ENCODE assay signal across 20 mouse cellular contexts in genomic region chr17:35688347-35689175, GRCm38 (mm10). TPM values are rescaled to one million over a fixed set of nuclear protein-coding genes. Genes with fewer than 3 reads are reported as not detected.
A peak's percentile ranks its signal among the peaks of the same experiment; 100 is the strongest.
DNase-seq lines count a peak whose midpoint lies in the region; ATAC-seq and TF ChIP-seq lines count a peak whose summit lies in the region.
"Had no signal": no experiment of that assay in that cellular context is flagged by ENCODE, and none has a peak within 500 bp of the region (broad histone marks: within the 10 kb centered on the region; RNA-seq: fewer than 3 reads in every experiment).

No protein-coding gene starts in this region.

- no peak overlapping the region for H3K27ac ChIP-seq in heart, embryonic 16.5 days (ENCODE audit: low read length)
- no peak overlapping the region for H3K27ac ChIP-seq in lung, embryonic 14.5 days (ENCODE audit: low read depth)
- H3K27ac ChIP-seq: embryonic facial prominence, embryonic 13.5 days; forebrain, embryonic 10.5 days; limb, embryonic 12.5 days; liver, embryonic 15.5 days; macrophage; midbrain, embryonic 15.5 days had no signal

- ATAC-seq in heart, embryonic 16.5 days (replicated peaks; ENCODE audit: extremely low read depth, insufficient read depth, low FRiP score) = 0 out of 2 replicates have a peak, but pooled peaks have one; percentile 33
- no peak for ATAC-seq in lung, embryonic 14.5 days (ENCODE audit: insufficient read depth)
- no peak for ATAC-seq in erythroblast, adult 5-6 weeks (replicated peaks; ENCODE audit: low FRiP score, poor library complexity, severe bottlenecking)
- ATAC-seq: midbrain, embryonic 15.5 days had no signal

- TF ChIP-seq POLR2A in brain, embryonic 14.5 days (IDR thresholded peaks at IDR 0.05; ENCODE audit: borderline replicate concordance, extremely low read depth, insufficient read depth, insufficient read length, poor library complexity, severe bottlenecking) = no peak

- H3K9ac ChIP-seq in heart, embryonic 16.5 days (ENCODE audit: low read length) = no peak overlapping the region
- H3K9ac ChIP-seq in lung, embryonic 14.5 days = no peak overlapping the region
- H3K9ac ChIP-seq: embryonic facial prominence, embryonic 13.5 days; limb, embryonic 12.5 days; liver, embryonic 15.5 days; midbrain, embryonic 15.5 days had no signal

- no peak overlapping the region for H3K4me3 ChIP-seq in heart, embryonic 16.5 days (ENCODE audit: low read length)
- no peak overlapping the region for H3K4me3 ChIP-seq in lung, embryonic 14.5 days (ENCODE audit: low read depth, low read length)
- H3K4me3 ChIP-seq: embryonic facial prominence, embryonic 13.5 days; forebrain, embryonic 10.5 days; limb, embryonic 12.5 days; liver, embryonic 15.5 days; midbrain, embryonic 15.5 days had no signal

- H3K27me3 ChIP-seq in heart, embryonic 16.5 days (ENCODE audit: control insufficient read depth, insufficient read depth, low read length) = no peaks in the 10 kb centered on the region
- no peaks in the 10 kb centered on the region for H3K27me3 ChIP-seq in lung, embryonic 14.5 days (ENCODE audit: insufficient read depth, low read length)
- H3K27me3 ChIP-seq: embryonic facial prominence, embryonic 13.5 days; limb, embryonic 12.5 days; midbrain, embryonic 15.5 days had no signal

- intact Hi-C loops in left cerebral cortex, postnatal 14 days (cut with DNase I) = no loop called here

- DNase-seq in heart, adult 18-20 months = no peak
- no peak for DNase-seq in lung, embryonic 14.5 days
- no peak for DNase-seq in lung, adult 18-20 months
- DNase-seq in brain, embryonic 14.5 days (ENCODE audit: low read depth) = no peak
- peak; percentile 50 for DNase-seq in thymus, postnatal 25 days
- no peak for DNase-seq in left cerebral cortex, postnatal 14 days (ENCODE audit: low spot score in 2 of 2)
- DNase-seq: cerebellum, adult 11 months; cerebellum, postnatal 36 days; heart, postnatal 14 days; kidney, adult 11 months; layer of hippocampus, postnatal 36 days had no signal

- peaks cover 82% of the 10 kb centered on the region for H3K36me3 ChIP-seq in heart, embryonic 16.5 days (ENCODE audit: control insufficient read depth, insufficient read depth)
- peaks cover 99% of the 10 kb centered on the region for H3K36me3 ChIP-seq in lung, embryonic 14.5 days (ENCODE audit: insufficient read depth)
- H3K36me3 ChIP-seq: liver, embryonic 15.5 days had no signal

- 80% methylated on average over 25 of the region's 25 CpGs for WGBS in heart, embryonic 16.5 days
- 84% methylated on average over 25 of the region's 25 CpGs for WGBS in lung, embryonic 14.5 days

- no peaks in the 10 kb centered on the region for H3K9me3 ChIP-seq in heart, embryonic 16.5 days (replicated peaks; ENCODE audit: control insufficient read depth, low read length)
- no peaks in the 10 kb centered on the region for H3K9me3 ChIP-seq in lung, embryonic 14.5 days (ENCODE audit: low read depth, low read length)
- H3K9me3 ChIP-seq: embryonic facial prominence, embryonic 13.5 days; forebrain, embryonic 10.5 days; limb, embryonic 12.5 days; liver, embryonic 15.5 days; midbrain, embryonic 15.5 days had no signal

- no peak overlapping the region for H3K4me2 ChIP-seq in heart, embryonic 16.5 days (ENCODE audit: low read depth, low read length)
- H3K4me2 ChIP-seq in lung, embryonic 14.5 days = no peak overlapping the region
- H3K4me2 ChIP-seq: embryonic facial prominence, embryonic 13.5 days; limb, embryonic 12.5 days; liver, embryonic 15.5 days; midbrain, embryonic 15.5 days had no signal

- H3K4me1 ChIP-seq in heart, embryonic 16.5 days (ENCODE audit: control insufficient read depth, insufficient read depth, low read length) = no peaks in the 10 kb centered on the region
- H3K4me1 ChIP-seq in lung, embryonic 14.5 days (ENCODE audit: insufficient read depth) = no peaks in the 10 kb centered on the region
- H3K4me1 ChIP-seq: embryonic facial prominence, embryonic 13.5 days; limb, embryonic 12.5 days; liver, embryonic 15.5 days had no signal

- TF ChIP-seq CTCF in lung, embryonic 14.5 days (IDR thresholded peaks at IDR 0.05; ENCODE audit: low read depth) = 0 out of 2 replicates have a peak, but pooled peaks have one; percentile 23
- peak; percentile 2; the same call in 1 of the 2 replicates for TF ChIP-seq CTCF in brain, embryonic 14.5 days (IDR thresholded peaks at IDR 0.05; ENCODE audit: borderline replicate concordance, extremely low read depth, insufficient read depth, insufficient read length)

RNA-seq across cellular contexts. Expression of gene Gtf2h4, which starts 15.0 kb away (rescaled TPM):
- 29.6 and 30.8 TPM in 2 replicates for polyA plus RNA-seq in heart, embryonic 16.5 days (2015; fragmentation: Nextera tagmentation; extraction: Ambion mirVana)
- total RNA-seq in heart, adult 18-20 months (2021) = 10 to 100 TPM; 21.3 to 23.5 TPM
- 47.4 and 49.3 TPM in 2 replicates for polyA plus RNA-seq in lung, embryonic 14.5 days (2014; fragmentation: Nextera tagmentation; extraction: Ambion mirVana)
- 28.8 and 40.8 TPM in 2 replicates for polyA plus RNA-seq in brain, embryonic 14.5 days (2012; rRNA removed)
- 10 to 100 TPM; 23.0 to 26.2 TPM for total RNA-seq in left cerebral cortex, postnatal 14 days (2021)
- 3.3 and 5.6 TPM in 2 replicates for total RNA-seq in erythroblast, adult 5-6 weeks (2015; ENCODE audit: low replicate concordance)
- total RNA-seq in erythroblast, adult 5-6 weeks (2017; ENCODE audit: low replicate concordance) = 2.6 and 9.8 TPM in 2 replicates

RNA-seq across cellular contexts. Expression of gene Ddr1, which starts 15.9 kb away (rescaled TPM):
- polyA plus RNA-seq in heart, embryonic 16.5 days (2015; fragmentation: Nextera tagmentation; extraction: Ambion mirVana) = 110 and 129 TPM in 2 replicates
- 10 to 100 TPM; 21.7 to 24.0 TPM for total RNA-seq in heart, adult 18-20 months (2021)
- polyA plus RNA-seq in lung, embryonic 14.5 days (2014; fragmentation: Nextera tagmentation; extraction: Ambion mirVana) = 32.9 and 38.2 TPM in 2 replicates
- polyA plus RNA-seq in brain, embryonic 14.5 days (2012; rRNA removed) = 99.6 and 112 TPM in 2 replicates
- 10 to 100 TPM; 46.1 to 52.8 TPM for total RNA-seq in left cerebral cortex, postnatal 14 days (2021)
- total RNA-seq in erythroblast, adult 5-6 weeks (2015; ENCODE audit: low replicate concordance) = 0.21 TPM in 1 of 2 replicates, not detected in the other
- total RNA-seq in erythroblast, adult 5-6 weeks (2017; ENCODE audit: low replicate concordance) = not detected in 2 replicates

RNA-seq across cellular contexts. Expression of gene Vars2, which starts 21.2 kb away (rescaled TPM):
- 12.8 and 17.1 TPM in 2 replicates for polyA plus RNA-seq in heart, embryonic 16.5 days (2015; fragmentation: Nextera tagmentation; extraction: Ambion mirVana)
- 10 to 100 TPM; 27.6 to 28.9 TPM for total RNA-seq in heart, adult 18-20 months (2021)
- polyA plus RNA-seq in lung, embryonic 14.5 days (2014; fragmentation: Nextera tagmentation; extraction: Ambion mirVana) = 22.4 and 24.1 TPM in 2 replicates
- polyA plus RNA-seq in brain, embryonic 14.5 days (2012; rRNA removed) = 36.8 and 40.6 TPM in 2 replicates
- 10 to 100 TPM; 31.1 to 40.8 TPM for total RNA-seq in left cerebral cortex, postnatal 14 days (2021)
- 1.9 and 2.9 TPM in 2 replicates for total RNA-seq in erythroblast, adult 5-6 weeks (2015; ENCODE audit: low replicate concordance)
- total RNA-seq in erythroblast, adult 5-6 weeks (2017; ENCODE audit: low replicate concordance) = 2.1 and 11.0 TPM in 2 replicates

RNA-seq across cellular contexts. Expression of gene Mucl3, which starts 45.1 kb away (rescaled TPM):
- polyA plus RNA-seq in heart, embryonic 16.5 days (2015; fragmentation: Nextera tagmentation; extraction: Ambion mirVana) = 0.29 and 0.42 TPM in 2 replicates
- not detected for total RNA-seq in heart, adult 18-20 months (2021)
- 1.0 and 1.4 TPM in 2 replicates for polyA plus RNA-seq in lung, embryonic 14.5 days (2014; fragmentation: Nextera tagmentation; extraction: Ambion mirVana)
- polyA plus RNA-seq in brain, embryonic 14.5 days (2012; rRNA removed) = 0.05 and 0.11 TPM in 2 replicates
- not detected for total RNA-seq in left cerebral cortex, postnatal 14 days (2021)
- not detected in 2 replicates for total RNA-seq in erythroblast, adult 5-6 weeks (2015; ENCODE audit: low replicate concordance)
- total RNA-seq in erythroblast, adult 5-6 weeks (2017; ENCODE audit: low replicate concordance) = 0.17 TPM in 1 of 2 replicates, not detected in the other
- total RNA-seq: heart, postnatal 14 days; layer of hippocampus, postnatal 36 days had no signal
- polyA plus RNA-seq: macrophage; midbrain, embryonic 15.5 days; spleen, adult 2 months had no signal

Comparison
In these comparisons a context has a peak if more than half of its experiments do, and no peak if none do; other contexts are left out.
1. RNA of gene Ddr1, which starts 15.9 kb away (total RNA-seq): 46.1 to 52.8 TPM in left cerebral cortex, postnatal 14 days and 21.7 to 24.0 TPM in heart, adult 18-20 months; 0.21 TPM in erythroblast, adult 5-6 weeks; every median in the first group is over 10 times any median in the second.